Mouse (Mus musculus) liver, embryonic 11.5 days (tissue): ENCODE measurements around the gene Slc35f3. TPM values are rescaled to one million over a fixed set of nuclear protein-coding genes. Genes with fewer than 3 reads are reported as not detected.

ENCODE experiments used
- ATAC-seq: fragments of 200-750 bp; cut with Nextera tagmentation; replicated peaks from 2 replicates; pipeline ENCODE4 v1.8.0; 2017; ENCODE audit warnings: moderate number of reproducible peaks, mild to moderate bottlenecking, moderate TSS enrichment, moderate library complexity; ENCODE audit not compliant: low FRiP score
- DNase-seq: peaks from one replicate; pipeline ENCODE4 v3.0.0-alpha.2; 2017; ENCODE audit warnings: low spot score
- H3K27ac ChIP-seq: fragments of 300-500 bp; sonication (generic); 2 replicates; pipeline ENCODE4 v1.5.1; 2014; ENCODE audit warnings: mild to moderate bottlenecking, low read depth, low read length, control low read depth
- H3K27me3 ChIP-seq: fragments of 300-500 bp; sonication (generic); replicated peaks from 2 replicates; pipeline ENCODE4 v1.6.1; 2014; ENCODE audit warnings: low read length, mixed read lengths; ENCODE audit not compliant: control insufficient read depth, insufficient read depth
- H3K36me3 ChIP-seq: fragments of 300-500 bp; sonication (generic); 2 replicates; pipeline ENCODE4 v1.6.1; 2014; ENCODE audit warnings: mild to moderate bottlenecking, low read length, moderate library complexity, mixed read lengths; ENCODE audit not compliant: control insufficient read depth, insufficient read depth
- H3K4me1 ChIP-seq: fragments of 300-500 bp; sonication (generic); replicated peaks from 2 replicates; pipeline ENCODE4 v1.6.1; 2014; ENCODE audit warnings: low read length, mixed read lengths; ENCODE audit not compliant: control insufficient read depth, insufficient read depth
- H3K4me2 ChIP-seq: fragments of 300-500 bp; sonication (generic); 2 replicates; pipeline ENCODE4 v1.6.1; 2014; ENCODE audit warnings: mild to moderate bottlenecking, control low read depth, moderate library complexity
- H3K4me3 ChIP-seq: fragments of 300-500 bp; sonication (generic); 2 replicates; pipeline ENCODE4 v1.5.1; 2014; ENCODE audit warnings: low read depth, low read length, control low read depth
- H3K9ac ChIP-seq: fragments of 300-500 bp; sonication (generic); 2 replicates; pipeline ENCODE4 v1.6.1; 2014; ENCODE audit warnings: low read depth, low read length, control low read depth
- H3K9me3 ChIP-seq: fragments of 300-500 bp; sonication (generic); 2 replicates; pipeline ENCODE4 v1.6.1; 2016; ENCODE audit warnings: low read length, inconsistent platforms, mixed read lengths; ENCODE audit not compliant: control insufficient read depth
- WGBS: fragments of 180-500 bp; shearing (Covaris S2); extraction: QIAGEN DNeasy Blood & Tissue Kit; methylation state at CpG from one replicate; pipeline ENCODE4 v1.1.7; 2014; 5-methylcytosine and 5-hydroxymethylcytosine counted together
- polyA plus RNA-seq: library from polyadenylated mRNA; unstranded; fragments of >200 nt; fragmentation: Nextera tagmentation; extraction: Ambion mirVana; gene quantifications from 2 replicates; pipeline ENCODE4 v1.2.1, GENCODE M21; 2014

Gene Slc35f3
- polyA plus RNA-seq, 1 experiment from 2014 or later = 0.07 TPM

DNA sequence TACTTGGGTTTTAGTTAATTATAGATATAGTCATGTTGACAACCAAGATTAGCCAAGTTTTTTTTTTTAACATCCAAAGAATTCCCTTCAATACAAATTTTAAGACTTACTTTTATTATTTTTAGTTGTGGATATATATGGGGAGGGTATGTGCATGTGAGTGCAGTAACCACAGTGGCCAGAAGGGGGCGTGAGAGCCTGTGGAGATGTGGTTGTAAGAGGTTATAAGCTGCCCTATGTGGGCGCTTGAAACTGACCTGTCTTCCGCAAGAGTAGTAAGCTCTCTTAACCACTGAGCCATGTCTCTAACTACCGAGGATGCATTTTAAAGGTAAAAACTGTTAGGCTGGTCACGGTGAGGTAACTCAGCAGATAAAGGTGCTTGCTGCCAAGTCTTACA lies 45.1 kb downstream of the Slc35f3 start:
- Histone ChIP-seq H3K27ac (no peak overlapping the region), H3K36me3 (no peaks in the 10 kb centered on the region), H3K4me2 (no peak overlapping the region), H3K9ac (no peak overlapping the region), H3K4me3 (no peak overlapping the region), H3K27me3 (no peaks in the 10 kb centered on the region), H3K9me3 (no peaks in the 10 kb centered on the region), H3K4me1 (no peaks in the 10 kb centered on the region)
- no peak for ATAC-seq
- WGBS = 71% methylated on average over 5 of the region's 5 CpGs
- no peak for DNase-seq

DNA sequence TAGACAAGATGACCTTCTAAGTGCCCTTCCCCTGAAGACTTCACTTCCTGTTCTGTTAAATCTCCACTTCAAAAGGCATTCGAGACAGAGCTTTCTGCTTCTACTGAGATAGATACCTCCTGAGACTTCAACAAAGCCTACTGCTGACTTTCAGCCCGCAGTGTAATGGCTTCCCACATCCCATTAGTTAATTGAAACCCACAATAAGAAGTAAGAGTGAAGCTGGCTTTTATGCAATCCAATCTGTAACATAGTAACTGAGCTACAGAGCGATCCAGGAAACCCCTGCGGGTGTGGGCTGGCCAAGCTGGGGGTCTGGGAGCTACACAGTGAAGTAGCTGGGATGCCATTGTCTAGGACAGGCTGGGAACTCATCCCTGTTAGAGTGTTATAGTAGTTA lies 46.7 kb downstream of the Slc35f3 start:
- Histone ChIP-seq H3K9ac (no peak overlapping the region), H3K27ac (no peak overlapping the region), H3K4me1 (no peaks in the 10 kb centered on the region), H3K27me3 (no peaks in the 10 kb centered on the region), H3K9me3 (no peaks in the 10 kb centered on the region), H3K4me2 (no peak overlapping the region), H3K36me3 (no peaks in the 10 kb centered on the region), H3K4me3 (no peak overlapping the region)
- DNase-seq (no peak), ATAC-seq (no peak)
- WGBS = 47% methylated on average over 4 of the region's 4 CpGs

DNA sequence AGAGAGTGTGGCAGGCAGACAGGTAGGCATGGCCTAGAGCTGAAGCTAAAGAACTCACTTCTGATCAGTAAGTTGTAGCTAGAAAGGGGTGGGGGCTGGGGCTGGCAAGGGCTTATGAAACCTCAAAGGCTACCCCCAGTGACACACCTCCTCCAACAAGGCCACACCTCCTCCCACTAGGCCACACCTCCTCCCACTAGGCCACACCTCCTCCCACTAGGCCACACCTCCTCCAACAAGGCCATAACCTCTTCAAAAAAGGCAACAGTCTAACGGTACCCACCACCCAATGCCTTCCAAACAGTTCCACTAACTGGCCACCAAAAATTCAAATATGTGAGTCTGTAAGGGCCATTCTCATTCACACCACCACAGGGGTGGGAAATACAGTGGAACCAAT lies 54.9 kb downstream of the Slc35f3 start:
- Histone ChIP-seq H3K4me2 (no peak overlapping the region), H3K9ac (no peak overlapping the region), H3K27me3 (no peaks in the 10 kb centered on the region), H3K4me3 (no peak overlapping the region), H3K27ac (no peak overlapping the region), H3K9me3 (no peaks in the 10 kb centered on the region), H3K36me3 (no peaks in the 10 kb centered on the region), H3K4me1 (no peaks in the 10 kb centered on the region)
- ATAC-seq (no peak), DNase-seq (no peak)
- 72% methylated on average over 1 of the region's 1 CpGs for WGBS

DNA sequence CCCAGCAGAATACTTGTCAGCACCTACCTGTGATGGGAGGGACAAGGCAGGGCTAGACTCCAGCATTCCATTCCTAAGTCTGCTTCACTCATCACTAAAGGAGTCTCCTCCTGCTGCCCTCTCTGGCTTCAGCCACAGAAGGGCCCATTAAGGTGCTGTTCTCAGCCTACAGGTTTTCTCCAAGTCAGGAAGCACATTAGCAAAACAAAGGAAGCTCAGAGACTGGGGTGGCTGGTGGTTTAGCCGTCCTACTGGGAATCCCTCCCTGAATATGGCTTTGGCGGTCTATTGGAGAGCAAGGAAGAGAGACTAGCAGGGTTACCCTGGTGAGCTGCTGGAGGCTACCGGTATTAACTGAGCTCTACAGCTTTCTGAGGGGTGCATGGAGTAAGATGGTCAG lies 59.6 kb downstream of the Slc35f3 start:
- Histone ChIP-seq H3K4me3 (no peak overlapping the region), H3K27ac (no peak overlapping the region), H3K27me3 (no peaks in the 10 kb centered on the region), H3K4me1 (no peaks in the 10 kb centered on the region), H3K4me2 (no peak overlapping the region), H3K9ac (no peak overlapping the region), H3K9me3 (no peaks in the 10 kb centered on the region), H3K36me3 (no peaks in the 10 kb centered on the region)
- WGBS = 42% methylated on average over 3 of the region's 3 CpGs
- ATAC-seq = no peak
- no peak for DNase-seq

DNA sequence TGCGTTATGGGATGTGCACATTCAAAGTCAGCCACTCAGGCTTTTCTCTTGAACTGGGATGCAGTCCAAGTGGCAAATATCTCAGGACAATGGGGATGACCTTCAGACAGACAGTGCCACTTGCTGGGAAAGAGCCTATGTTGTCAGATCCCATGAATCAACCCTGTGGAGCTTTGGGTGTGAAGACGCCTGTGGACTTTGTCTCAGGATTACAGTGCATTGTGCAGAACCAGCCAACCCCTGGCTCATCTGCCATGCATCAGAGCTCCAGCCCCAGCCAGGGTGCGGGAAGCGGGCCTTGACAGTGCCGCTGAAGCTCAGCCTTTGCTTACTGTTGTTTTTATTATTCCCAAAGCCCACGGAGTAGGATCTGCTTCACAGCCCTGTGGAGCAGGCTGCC lies 60.9 kb downstream of the Slc35f3 start:
- 75% methylated on average over 6 of the region's 6 CpGs for WGBS
- Histone ChIP-seq H3K36me3 (no peaks in the 10 kb centered on the region), H3K4me3 (no peak overlapping the region), H3K4me2 (no peak overlapping the region), H3K27ac (no peak overlapping the region), H3K27me3 (no peaks in the 10 kb centered on the region), H3K9ac (no peak overlapping the region), H3K4me1 (no peaks in the 10 kb centered on the region), H3K9me3 (no peaks in the 10 kb centered on the region)
- DNase-seq = no peak
- no peak for ATAC-seq

- Histone ChIP-seq H3K36me3 (no peaks in the 10 kb centered on the region), H3K27ac (no peak overlapping the region), H3K27me3 (no peaks in the 10 kb centered on the region), H3K4me1 (no peaks in the 10 kb centered on the region), H3K4me3 (no peak overlapping the region), H3K4me2 (no peak overlapping the region), H3K9ac (no peak overlapping the region), H3K9me3 (no peaks in the 10 kb centered on the region)
- 65% methylated on average over 11 of the region's 11 CpGs for WGBS
- DNase-seq = no peak
- ATAC-seq = no peak
Observed at GRCm38 (mm10) chr8:126360106-126360505, 61.7 kb downstream of the Slc35f3 start.

DNA sequence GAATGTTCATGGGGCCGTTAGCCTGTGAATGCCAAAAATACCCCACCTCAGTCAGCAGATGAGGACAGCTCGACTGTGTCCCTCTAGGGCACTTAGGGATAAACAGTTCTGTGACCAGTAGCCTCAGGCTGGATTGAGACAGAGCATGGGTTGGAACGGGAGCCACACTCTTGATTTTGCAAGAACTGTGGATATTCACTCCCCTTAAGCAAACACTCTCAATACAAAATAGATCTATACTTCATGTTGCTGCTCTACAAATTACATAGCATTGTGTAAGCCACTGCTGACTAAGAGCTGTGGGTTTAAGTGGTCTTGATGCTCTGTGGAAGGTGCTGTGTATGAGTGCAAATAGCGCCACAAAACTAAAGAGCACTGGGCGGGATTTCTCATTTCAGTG lies 62.3 kb downstream of the Slc35f3 start:
- no peaks in the 10 kb centered on the region for H3K9me3 ChIP-seq
- no peak overlapping the region for H3K27ac ChIP-seq
- ATAC-seq (no peak), DNase-seq (no peak)
- no peaks in the 10 kb centered on the region for H3K36me3 ChIP-seq
- H3K4me2 ChIP-seq = no peak overlapping the region
- H3K4me1 ChIP-seq = no peaks in the 10 kb centered on the region
- H3K27me3 ChIP-seq = no peaks in the 10 kb centered on the region
- H3K4me3 ChIP-seq = no peak overlapping the region
- no peak overlapping the region for H3K9ac ChIP-seq
- WGBS = 68% methylated on average over 5 of the region's 5 CpGs

- H3K27me3 ChIP-seq = no peaks in the 10 kb centered on the region
- ATAC-seq (no peak), DNase-seq (no peak)
- H3K4me3 ChIP-seq = no peak overlapping the region
- no peak overlapping the region for H3K9ac ChIP-seq
- H3K4me1 ChIP-seq = no peaks in the 10 kb centered on the region
- H3K9me3 ChIP-seq = no peaks in the 10 kb centered on the region
- no peaks in the 10 kb centered on the region for H3K36me3 ChIP-seq
- WGBS = 69% methylated on average over 3 of the region's 3 CpGs
- H3K27ac ChIP-seq = no peak overlapping the region
- no peak overlapping the region for H3K4me2 ChIP-seq
Observed at GRCm38 (mm10) chr8:126366251-126366650, 67.9 kb downstream of the Slc35f3 start.

- H3K27ac ChIP-seq = no peak overlapping the region
- H3K4me3 ChIP-seq = no peak overlapping the region
- ATAC-seq (no peak), DNase-seq (no peak)
- H3K9me3 ChIP-seq = no peaks in the 10 kb centered on the region
- 76% methylated on average over 10 of the region's 10 CpGs for WGBS
- H3K9ac ChIP-seq = no peak overlapping the region
- H3K4me1 ChIP-seq = no peaks in the 10 kb centered on the region
- H3K36me3 ChIP-seq = no peaks in the 10 kb centered on the region
- H3K27me3 ChIP-seq = no peaks in the 10 kb centered on the region
- no peak overlapping the region for H3K4me2 ChIP-seq
Observed at GRCm38 (mm10) chr8:126368349-126369054, 70.1 kb downstream of the Slc35f3 start.
